Mouse (Mus musculus) heart, embryonic 11.5 days (tissue): ENCODE data around the gene Tnni3. TPM values are rescaled to one million over a fixed set of nuclear protein-coding genes. Genes with fewer than 3 reads are reported as not detected.
A peak's percentile ranks its signal among the peaks of the same experiment; 100 is the strongest.

ENCODE experiments used
- ATAC-seq: fragments of 200-750 bp; cut with Nextera tagmentation; replicated peaks from 2 replicates; pipeline ENCODE4 v1.8.0; 2017; ENCODE audit warnings: moderate library complexity; ENCODE audit not compliant: insufficient number of reproducible peaks, low FRiP score, low TSS enrichment
- H3K27ac ChIP-seq: fragments of 300-500 bp; sonication (generic); 2 replicates; pipeline ENCODE4 v1.5.1; 2014; ENCODE audit warnings: mild to moderate bottlenecking, low read depth, low read length
- H3K27me3 ChIP-seq: fragments of 300-500 bp; sonication (generic); 2 replicates; pipeline ENCODE4 v1.6.1; 2014; ENCODE audit warnings: mild to moderate bottlenecking, low read length, mixed read lengths; ENCODE audit not compliant: control insufficient read depth, insufficient read depth
- H3K36me3 ChIP-seq: fragments of 300-500 bp; sonication (generic); 2 replicates; pipeline ENCODE4 v1.6.1; 2014; ENCODE audit warnings: mild to moderate bottlenecking, low read length, moderate library complexity, mixed read lengths; ENCODE audit not compliant: control insufficient read depth, insufficient read depth
- H3K4me1 ChIP-seq: fragments of 300-500 bp; sonication (generic); 2 replicates; pipeline ENCODE4 v1.6.1; 2014; ENCODE audit warnings: low read length; ENCODE audit not compliant: control insufficient read depth, insufficient read depth
- H3K4me2 ChIP-seq: fragments of 300-500 bp; sonication (generic); 2 replicates; pipeline ENCODE4 v1.6.1; 2014; ENCODE audit warnings: mild to moderate bottlenecking, moderate library complexity
- H3K4me3 ChIP-seq: fragments of 300-500 bp; sonication (generic); 2 replicates; pipeline ENCODE4 v1.5.1; 2014; ENCODE audit warnings: low read depth, low read length
- H3K9ac ChIP-seq: fragments of 300-500 bp; sonication (generic); 2 replicates; pipeline ENCODE4 v1.6.1; 2014; ENCODE audit warnings: mild to moderate bottlenecking, low read depth, low read length, moderate library complexity
- H3K9me3 ChIP-seq: fragments of 300-500 bp; sonication (generic); replicated peaks from 2 replicates; pipeline ENCODE4 v1.6.1; 2016; ENCODE audit warnings: low read length; ENCODE audit not compliant: control insufficient read depth
- WGBS: fragments of 180-500 bp; shearing (Covaris S2); extraction: QIAGEN DNeasy Blood & Tissue Kit; methylation state at CpG from one replicate; pipeline ENCODE4 v1.1.7; 2014; ENCODE audit not compliant: insufficient replicate concordance; 5-methylcytosine and 5-hydroxymethylcytosine counted together
- polyA plus RNA-seq: library from polyadenylated mRNA; unstranded; fragments of >200 nt; fragmentation: Nextera tagmentation; extraction: Ambion mirVana; gene quantifications from 2 replicates; pipeline ENCODE4 v1.2.1, GENCODE M21; 2014

Tnni3 gene
- polyA plus RNA-seq, 1 experiment from 2014 or later = 1,570 TPM

DNA sequence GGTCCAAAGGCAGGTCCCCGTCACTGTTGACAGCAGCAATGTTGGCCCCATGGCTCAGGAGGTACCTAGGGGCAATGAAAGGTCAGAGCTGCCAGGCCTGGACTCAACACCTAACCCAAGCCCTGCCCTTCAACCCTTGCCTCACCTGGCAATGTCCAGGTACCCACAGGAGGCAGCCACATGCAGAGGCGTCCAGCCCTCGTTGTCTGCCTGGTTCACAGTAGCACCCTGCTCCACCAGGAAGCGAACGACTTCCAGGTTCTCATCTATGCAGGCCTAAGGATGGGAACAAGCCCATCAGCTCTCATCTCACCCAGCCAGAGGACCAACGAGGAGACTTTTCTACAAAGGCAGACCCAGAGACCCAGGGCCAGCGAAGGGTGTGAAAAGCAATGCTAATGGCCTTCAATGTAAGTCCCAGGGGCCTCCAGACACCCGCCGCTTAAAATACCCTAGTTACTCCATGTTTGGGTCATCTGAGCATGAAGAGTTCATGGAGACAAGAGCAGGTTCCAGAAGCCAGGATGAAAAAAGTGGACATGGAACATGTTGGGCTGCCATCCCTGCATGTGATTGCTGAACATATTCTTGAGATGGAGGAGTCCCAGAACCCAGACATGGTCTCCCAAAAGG is 26.6 kb downstream of the Tnni3 start:
- ATAC-seq = no peak
- H3K9me3 ChIP-seq = no peaks in the 10 kb centered on the region
- no peak overlapping the region for H3K4me3 ChIP-seq
- H3K27ac ChIP-seq = no peak overlapping the region
- no peak overlapping the region for H3K9ac ChIP-seq
- H3K36me3 ChIP-seq = peaks cover 15% of the 10 kb centered on the region
- peaks cover 41% of the 10 kb centered on the region for H3K4me1 ChIP-seq
- WGBS = 91% methylated on average over 9 of the region's 9 CpGs
- H3K4me2 ChIP-seq = no peak overlapping the region
- no peaks in the 10 kb centered on the region for H3K27me3 ChIP-seq

DNA sequence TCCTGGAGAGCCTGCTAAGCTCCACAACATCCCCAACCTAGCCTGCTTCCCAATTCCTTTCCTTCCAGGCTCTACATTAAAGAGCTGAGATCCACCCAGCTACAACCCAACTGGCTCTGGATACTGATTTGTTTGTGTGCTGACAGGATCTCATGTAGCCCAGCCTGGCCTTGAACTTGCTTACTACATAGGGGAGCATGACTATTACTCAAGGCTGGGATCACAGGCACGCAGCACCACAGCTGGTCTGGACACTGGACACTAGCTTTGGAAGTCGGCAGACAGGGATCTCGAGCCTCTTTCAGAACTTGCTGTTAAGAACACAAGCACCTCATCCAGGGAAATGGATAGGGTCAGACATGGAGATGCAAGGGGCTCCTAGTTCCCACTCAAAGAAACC is 27.6 kb downstream of the Tnni3 start:
- H3K27ac ChIP-seq = no peak overlapping the region
- H3K9ac ChIP-seq = no peak overlapping the region
- peaks cover 41% of the 10 kb centered on the region for H3K4me1 ChIP-seq
- H3K4me3 ChIP-seq = no peak overlapping the region
- ATAC-seq = no peak
- H3K36me3 ChIP-seq = peaks cover 17% of the 10 kb centered on the region
- no peak overlapping the region for H3K4me2 ChIP-seq
- 91% methylated on average over 3 of the region's 3 CpGs for WGBS
- H3K9me3 ChIP-seq = no peaks in the 10 kb centered on the region
- no peaks in the 10 kb centered on the region for H3K27me3 ChIP-seq

DNA sequence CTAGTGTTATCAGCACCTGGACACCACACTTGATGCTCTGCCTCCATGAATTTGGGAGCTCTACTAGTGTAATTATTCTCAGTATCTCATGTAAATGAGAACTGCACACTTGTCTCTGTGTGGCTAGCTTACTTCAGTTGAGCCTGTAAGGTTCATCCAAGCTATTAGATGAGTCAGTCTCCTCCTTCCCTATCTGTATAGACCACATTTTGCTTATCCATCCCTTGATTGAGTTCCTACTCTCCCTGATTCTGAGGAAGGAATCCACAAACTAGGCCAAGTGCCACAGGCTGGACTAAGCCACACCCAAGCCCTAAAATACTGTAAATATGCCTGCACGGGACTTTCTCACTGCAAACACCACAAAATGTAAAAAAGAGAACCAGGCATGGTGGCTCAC is 30.0 kb downstream of the Tnni3 start:
- Histone ChIP-seq H3K27me3 (no peaks in the 10 kb centered on the region), H3K4me1 (peaks cover 26% of the 10 kb centered on the region), H3K9me3 (no peaks in the 10 kb centered on the region), H3K4me3 (no peak overlapping the region), H3K36me3 (peaks cover 21% of the 10 kb centered on the region), H3K4me2 (no peak overlapping the region), H3K9ac (no peak overlapping the region), H3K27ac (no peak overlapping the region)
- 66% methylated on average over 1 of the region's 1 CpGs for WGBS
- ATAC-seq = no peak

GRCm38 (mm10) chr7:4492284-4493224 is 31.5 kb downstream of the Tnni3 start:
- Histone ChIP-seq H3K9me3 (no peaks in the 10 kb centered on the region), H3K4me2 (no peak overlapping the region), H3K36me3 (peaks cover 21% of the 10 kb centered on the region), H3K27ac (peak overlapping the region; percentile 15; the same call in 1 of the 2 replicates), H3K4me1 (peaks cover 12% of the 10 kb centered on the region; the same call in 1 of the 2 replicates), H3K9ac (peak overlapping the region; percentile 28; the same call in 1 of the 2 replicates), H3K4me3 (no peak overlapping the region), H3K27me3 (no peaks in the 10 kb centered on the region)
- ATAC-seq = no peak
- WGBS = 80% methylated on average over 13 of the region's 13 CpGs

- H3K4me3 ChIP-seq = no peak overlapping the region
- H3K9ac ChIP-seq = no peak overlapping the region
- peaks cover 9% of the 10 kb centered on the region; the same call in 1 of the 2 replicates for H3K4me1 ChIP-seq
- no peaks in the 10 kb centered on the region for H3K27me3 ChIP-seq
- whole genome bisulfite sequencing = 65% methylated on average over 6 of the region's 6 CpGs
- peaks cover 13% of the 10 kb centered on the region for H3K36me3 ChIP-seq
- 0 out of 2 replicates have a peak, but pooled peaks have one; percentile 46 for ATAC-seq
- H3K9me3 ChIP-seq = no peaks in the 10 kb centered on the region
- H3K4me2 ChIP-seq = no peak overlapping the region
- H3K27ac ChIP-seq = peak overlapping the region; percentile 65
These were observed 32.7 kb downstream of the Tnni3 start for GRCm38 (mm10) chr7:4491308-4491707.

GRCm38 (mm10) chr7:4482281-4482680 is 41.7 kb downstream of the Tnni3 start:
- Histone ChIP-seq H3K36me3 (peaks cover 31% of the 10 kb centered on the region), H3K4me1 (peaks cover 13% of the 10 kb centered on the region), H3K4me3 (no peak overlapping the region), H3K9ac (no peak overlapping the region), H3K27me3 (no peaks in the 10 kb centered on the region), H3K9me3 (no peaks in the 10 kb centered on the region), H3K4me2 (no peak overlapping the region), H3K27ac (no peak overlapping the region)
- no peak for ATAC-seq
- WGBS = 90% methylated on average over 12 of the region's 12 CpGs

DNA sequence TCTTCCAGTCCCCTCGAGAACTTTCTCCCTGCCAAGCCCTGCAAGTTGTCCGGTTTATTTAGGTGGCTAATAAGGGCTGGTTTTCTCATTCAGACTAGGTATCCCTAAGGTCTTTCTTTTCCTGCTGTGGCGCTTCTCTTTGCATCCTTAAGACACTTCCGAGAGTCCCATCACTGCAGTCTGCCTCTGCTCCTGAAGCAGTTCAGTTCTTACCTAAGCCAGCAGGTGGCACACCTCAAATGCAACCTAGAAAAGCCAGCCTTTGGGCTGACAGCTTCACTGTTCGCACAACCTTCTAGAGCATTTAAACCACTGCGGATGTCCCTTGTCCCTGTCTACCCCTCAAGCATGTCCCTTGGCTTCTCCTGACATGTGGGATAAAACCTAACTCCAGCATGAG is 44.4 kb downstream of the Tnni3 start:
- no peak overlapping the region for H3K9ac ChIP-seq
- H3K4me2 ChIP-seq = no peak overlapping the region
- 0 out of 2 replicates have a peak, but pooled peaks cover 1% of the 10 kb centered on the region for H3K27me3 ChIP-seq
- no peaks in the 10 kb centered on the region for H3K9me3 ChIP-seq
- 26% methylated on average over 6 of the region's 6 CpGs for WGBS
- no peak for ATAC-seq
- H3K4me3 ChIP-seq = no peak overlapping the region
- H3K36me3 ChIP-seq = peaks cover 27% of the 10 kb centered on the region
- H3K27ac ChIP-seq = no peak overlapping the region
- H3K4me1 ChIP-seq = peaks cover 13% of the 10 kb centered on the region

DNA sequence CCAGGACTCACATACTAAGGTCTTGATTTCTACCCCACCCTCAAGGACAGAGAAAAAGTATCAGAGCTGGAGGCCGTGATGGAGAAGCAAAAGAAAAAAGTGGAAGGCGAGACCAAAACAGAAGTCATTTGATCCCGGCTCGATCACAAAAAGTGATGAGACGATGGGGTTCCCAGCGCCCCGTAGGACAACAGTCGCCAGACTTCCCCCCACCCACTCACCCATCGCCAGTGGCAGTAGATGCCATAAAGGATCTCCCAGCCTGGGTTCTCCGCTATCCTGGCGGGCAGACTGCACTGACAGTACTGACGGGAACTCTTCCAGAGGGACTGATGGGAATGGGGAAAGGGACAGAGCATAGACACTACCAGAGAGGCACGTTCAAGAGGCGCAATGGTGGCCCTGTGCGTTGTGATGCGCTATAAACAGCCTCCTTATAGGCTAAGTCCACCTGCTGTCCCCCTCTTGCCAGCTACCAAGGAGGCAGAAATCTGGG is 45.2 kb downstream of the Tnni3 start:
- Histone ChIP-seq H3K4me2 (peak overlapping the region; percentile 65), H3K4me1 (peaks cover 13% of the 10 kb centered on the region), H3K36me3 (peaks cover 26% of the 10 kb centered on the region), H3K9ac (peak overlapping the region; percentile 72), H3K9me3 (no peaks in the 10 kb centered on the region), H3K4me3 (peak overlapping the region; percentile 52), H3K27me3 (peaks cover 7% of the 10 kb centered on the region; the same call in 1 of the 2 replicates), H3K27ac (peak overlapping the region; percentile 88)
- no peak for ATAC-seq
- 4% methylated on average over 16 of the region's 16 CpGs for WGBS
